Mouse (Mus musculus): ENCODE measurements at regions not wholly inside any gene's neighbourhood (a gene's known extent, or its start where the extent isn't known, plus 50 kb on each side); places are given as distances from the start of the nearest gene placed in this dataset.

GRCm38 (mm10) chr15:36351693-36352092 lies 655.9 kb downstream of the Zfp706 start:
- TF ChIP-seq POLR2A (IDR thresholded peaks at IDR 0.05; ENCODE audit: borderline replicate concordance, control insufficient read depth, low read depth, low read length) = no peak
- Histone ChIP-seq H3K4me3 (replicated peaks; ENCODE audit: control insufficient read depth, low read depth, low read length) (no peak overlapping the region), H3K4me1 (ENCODE audit: control insufficient read depth, insufficient read depth, low read length) (no peaks in the 10 kb centered on the region), H3K27ac (ENCODE audit: control insufficient read depth, insufficient read depth, low read depth, low read length, poor library complexity) (no peak overlapping the region)
- 16% methylated on average over 3 of the region's 3 CpGs for WGBS

- Histone ChIP-seq H3K27ac (ENCODE audit: control insufficient read depth, insufficient read depth, low read depth, low read length, poor library complexity) (no peak overlapping the region), H3K4me3 (replicated peaks; ENCODE audit: control insufficient read depth, low read depth, low read length) (no peak overlapping the region), H3K4me1 (ENCODE audit: control insufficient read depth, insufficient read depth, low read length) (no peaks in the 10 kb centered on the region; the same call in 1 of the 2 replicates)
- no peak for TF ChIP-seq POLR2A (IDR thresholded peaks at IDR 0.05; ENCODE audit: borderline replicate concordance, control insufficient read depth, low read depth, low read length)
- no peak for TF ChIP-seq CTCF (IDR thresholded peaks at IDR 0.05; ENCODE audit: control insufficient read depth, insufficient read depth, low read length)
- WGBS = 71% methylated on average over 5 of the region's 5 CpGs
Measured at GRCm38 (mm10) chr15:36348348-36348747, 659.2 kb downstream of the Zfp706 start.

- Histone ChIP-seq H3K27ac (ENCODE audit: control insufficient read depth, insufficient read depth, low read depth, low read length, poor library complexity) (no peak overlapping the region), H3K4me1 (ENCODE audit: control insufficient read depth, insufficient read depth, low read length) (no peaks in the 10 kb centered on the region; the same call in 1 of the 2 replicates), H3K4me3 (replicated peaks; ENCODE audit: control insufficient read depth, low read depth, low read length) (no peak overlapping the region)
- no peak for TF ChIP-seq CTCF (IDR thresholded peaks at IDR 0.05; ENCODE audit: control insufficient read depth, insufficient read depth, low read length)
- no peak for TF ChIP-seq POLR2A (IDR thresholded peaks at IDR 0.05; ENCODE audit: borderline replicate concordance, control insufficient read depth, low read depth, low read length)
- WGBS = 75% methylated on average over 4 of the region's 4 CpGs
Measured at GRCm38 (mm10) chr15:36347333-36347845, 660.2 kb downstream of the Zfp706 start.

- H3K4me1 ChIP-seq (ENCODE audit: control insufficient read depth, insufficient read depth, low read length) = no peaks in the 10 kb centered on the region; the same call in 1 of the 2 replicates
- no peak overlapping the region for H3K4me3 ChIP-seq (replicated peaks; ENCODE audit: control insufficient read depth, low read depth, low read length)
- 12% methylated on average over 5 of the region's 5 CpGs for WGBS
- no peak for TF ChIP-seq POLR2A (IDR thresholded peaks at IDR 0.05; ENCODE audit: borderline replicate concordance, control insufficient read depth, low read depth, low read length)
- no peak for TF ChIP-seq CTCF (IDR thresholded peaks at IDR 0.05; ENCODE audit: control insufficient read depth, insufficient read depth, low read length)
- no peak overlapping the region for H3K27ac ChIP-seq (ENCODE audit: control insufficient read depth, insufficient read depth, low read depth, low read length, poor library complexity)
Measured at GRCm38 (mm10) chr15:36346126-36346525, 661.4 kb downstream of the Zfp706 start.

- no peak overlapping the region for H3K27ac ChIP-seq (ENCODE audit: control insufficient read depth, insufficient read depth, low read depth, low read length, poor library complexity)
- H3K4me3 ChIP-seq (replicated peaks; ENCODE audit: control insufficient read depth, low read depth, low read length) = no peak overlapping the region
- WGBS = 74% methylated on average over 4 of the region's 4 CpGs
- H3K4me1 ChIP-seq (ENCODE audit: control insufficient read depth, insufficient read depth, low read length) = no peaks in the 10 kb centered on the region; the same call in 1 of the 2 replicates
- TF ChIP-seq POLR2A (IDR thresholded peaks at IDR 0.05; ENCODE audit: borderline replicate concordance, control insufficient read depth, low read depth, low read length) (no peak), CTCF (IDR thresholded peaks at IDR 0.05; ENCODE audit: control insufficient read depth, insufficient read depth, low read length) (no peak)
Measured at GRCm38 (mm10) chr15:36345413-36345812, 662.2 kb downstream of the Zfp706 start.

GRCm38 (mm10) chr15:36339971-36340550 lies 667.5 kb downstream of the Zfp706 start:
- Histone ChIP-seq H3K4me3 (replicated peaks; ENCODE audit: control insufficient read depth, low read depth, low read length) (no peak overlapping the region), H3K4me1 (ENCODE audit: control insufficient read depth, insufficient read depth, low read length) (no peaks in the 10 kb centered on the region), H3K27ac (ENCODE audit: control insufficient read depth, insufficient read depth, low read depth, low read length, poor library complexity) (no peak overlapping the region)
- no peak for TF ChIP-seq CTCF (IDR thresholded peaks at IDR 0.05; ENCODE audit: control insufficient read depth, insufficient read depth, low read length)
- TF ChIP-seq POLR2A (IDR thresholded peaks at IDR 0.05; ENCODE audit: borderline replicate concordance, control insufficient read depth, low read depth, low read length) = no peak
- WGBS = 74% methylated on average over 5 of the region's 5 CpGs

GRCm38 (mm10) chr15:36338766-36339165 lies 668.8 kb downstream of the Zfp706 start:
- no peak for TF ChIP-seq CTCF (IDR thresholded peaks at IDR 0.05; ENCODE audit: control insufficient read depth, insufficient read depth, low read length)
- no peak for TF ChIP-seq POLR2A (IDR thresholded peaks at IDR 0.05; ENCODE audit: borderline replicate concordance, control insufficient read depth, low read depth, low read length)
- 73% methylated on average over 2 of the region's 2 CpGs for WGBS
- H3K27ac ChIP-seq (ENCODE audit: control insufficient read depth, insufficient read depth, low read depth, low read length, poor library complexity) = no peak overlapping the region
- no peak overlapping the region for H3K4me3 ChIP-seq (replicated peaks; ENCODE audit: control insufficient read depth, low read depth, low read length)
- H3K4me1 ChIP-seq (ENCODE audit: control insufficient read depth, insufficient read depth, low read length) = peaks cover 1% of the 10 kb centered on the region; the same call in 1 of the 2 replicates

GRCm38 (mm10) chr15:36336857-36337256 lies 670.7 kb downstream of the Zfp706 start:
- TF ChIP-seq POLR2A (IDR thresholded peaks at IDR 0.05; ENCODE audit: borderline replicate concordance, control insufficient read depth, low read depth, low read length) (no peak), CTCF (IDR thresholded peaks at IDR 0.05; ENCODE audit: control insufficient read depth, insufficient read depth, low read length) (no peak)
- 24% methylated on average over 2 of the region's 2 CpGs for WGBS
- Histone ChIP-seq H3K27ac (ENCODE audit: control insufficient read depth, insufficient read depth, low read depth, low read length, poor library complexity) (no peak overlapping the region), H3K4me3 (replicated peaks; ENCODE audit: control insufficient read depth, low read depth, low read length) (no peak overlapping the region), H3K4me1 (ENCODE audit: control insufficient read depth, insufficient read depth, low read length) (peaks cover 1% of the 10 kb centered on the region; the same call in 1 of the 2 replicates)

Measured in bone marrow, adult 2 months (tissue).